ENCODE assay signal across 8 mouse cellular contexts in genomic region chr7:80387033-80387632, GRCm38 (mm10). TPM values are rescaled to one million over a fixed set of nuclear protein-coding genes. Genes with fewer than 3 reads are reported as not detected.
A peak's percentile ranks its signal among the peaks of the same experiment; 100 is the strongest.
DNase-seq lines count a peak whose midpoint lies in the region; ATAC-seq and TF ChIP-seq lines count a peak whose summit lies in the region.

No protein-coding gene starts in this region.

- TF ChIP-seq POLR2A in testis, adult 2 months (IDR thresholded peaks at IDR 0.05; ENCODE audit: control insufficient read depth, low read depth, low read length), result no peak

- no peaks in the 10 kb centered on the region for H3K27me3 ChIP-seq in testis, adult 2 months (ENCODE audit: control insufficient read depth, insufficient read depth, low read length)
- H3K27me3 ChIP-seq in heart, embryonic 13.5 days (replicated peaks), result peaks cover 6% of the 10 kb centered on the region; the same call in 1 of the 2 replicates
- peaks cover 7% of the 10 kb centered on the region; the same call in 1 of the 2 replicates for H3K27me3 ChIP-seq in limb, embryonic 13.5 days
- peaks cover 7% of the 10 kb centered on the region; the same call in 1 of the 2 replicates for H3K27me3 ChIP-seq in midbrain, embryonic 14.5 days (ENCODE audit: control insufficient read depth, insufficient read depth, low read length)

- 29% methylated on average over 17 of the region's 17 CpGs for WGBS in heart, embryonic 13.5 days
- 40% methylated on average over 17 of the region's 17 CpGs for WGBS in limb, embryonic 13.5 days
- 31% methylated on average over 17 of the region's 17 CpGs for WGBS in midbrain, embryonic 14.5 days

- TF ChIP-seq CTCF in testis, adult 2 months (IDR thresholded peaks at IDR 0.05; ENCODE audit: control insufficient read depth, insufficient read depth, insufficient replicate concordance, low read depth, low read length), result no peak

- H3K4me3 ChIP-seq in testis, adult 2 months (ENCODE audit: control insufficient read depth, low read depth, low read length), result peak overlapping the region; percentile 68
- peak overlapping the region; percentile 50 for H3K4me3 ChIP-seq in heart, embryonic 13.5 days
- peak overlapping the region; percentile 44 for H3K4me3 ChIP-seq in limb, embryonic 13.5 days
- 0 out of 2 replicates have a peak overlapping the region, but pooled peaks have one; percentile 8 for H3K4me3 ChIP-seq in midbrain, embryonic 14.5 days (replicated peaks; ENCODE audit: low read depth, low read length)

- no peak for DNase-seq in testis, postnatal 14 days (ENCODE audit: low spot score)
- no peak for DNase-seq in midbrain, embryonic 14.5 days
- no peak for DNase-seq in urinary bladder, postnatal 10 days (ENCODE audit: low spot score)
- DNase-seq in T-cell, adult 2 months (ENCODE audit: low spot score), result no peak
- DNase-seq in frontal cortex, postnatal 14 days (ENCODE audit: low spot score in 2 of 2), result no peak

- no peaks in the 10 kb centered on the region for H3K9me3 ChIP-seq in heart, embryonic 13.5 days
- no peaks in the 10 kb centered on the region for H3K9me3 ChIP-seq in limb, embryonic 13.5 days
- no peaks in the 10 kb centered on the region for H3K9me3 ChIP-seq in midbrain, embryonic 14.5 days (ENCODE audit: control insufficient read depth, low read length)

- peak overlapping the region; percentile 66 for H3K4me2 ChIP-seq in heart, embryonic 13.5 days
- peak overlapping the region; percentile 72 for H3K4me2 ChIP-seq in limb, embryonic 13.5 days (replicated peaks)
- peak overlapping the region; percentile 21 for H3K4me2 ChIP-seq in midbrain, embryonic 14.5 days (ENCODE audit: low read length)

- peaks cover 23% of the 10 kb centered on the region for H3K4me1 ChIP-seq in testis, adult 2 months (ENCODE audit: control insufficient read depth, insufficient read depth, low read length)
- H3K4me1 ChIP-seq in heart, embryonic 13.5 days, result peaks cover 27% of the 10 kb centered on the region
- peaks cover 31% of the 10 kb centered on the region for H3K4me1 ChIP-seq in limb, embryonic 13.5 days
- peaks cover 11% of the 10 kb centered on the region for H3K4me1 ChIP-seq in midbrain, embryonic 14.5 days (ENCODE audit: control insufficient read depth, insufficient read depth, low read length)

- H3K27ac ChIP-seq in testis, adult 2 months (ENCODE audit: control insufficient read depth, insufficient read depth, low read depth, low read length), result peak overlapping the region; percentile 45
- peak overlapping the region; percentile 82 for H3K27ac ChIP-seq in heart, embryonic 13.5 days (replicated peaks)
- peak overlapping the region; percentile 64 for H3K27ac ChIP-seq in limb, embryonic 13.5 days
- no peak overlapping the region for H3K27ac ChIP-seq in midbrain, embryonic 14.5 days (replicated peaks; ENCODE audit: low read depth, low read length)

- H3K36me3 ChIP-seq in testis, adult 2 months (ENCODE audit: control insufficient read depth, insufficient read depth, low read length), result no peaks in the 10 kb centered on the region
- H3K36me3 ChIP-seq in heart, embryonic 13.5 days, result peaks cover 42% of the 10 kb centered on the region
- H3K36me3 ChIP-seq in limb, embryonic 13.5 days, result peaks cover 42% of the 10 kb centered on the region
- H3K36me3 ChIP-seq in midbrain, embryonic 14.5 days (ENCODE audit: control insufficient read depth, insufficient read depth, low read length), result peaks cover 27% of the 10 kb centered on the region

- no peak for ATAC-seq in heart, embryonic 13.5 days (ENCODE audit: extremely low read depth, insufficient number of reproducible peaks, low FRiP score, low TSS enrichment)
- peak; percentile 29; the same call in 1 of the 2 replicates for ATAC-seq in limb, embryonic 13.5 days (ENCODE audit: low FRiP score, low read depth)
- ATAC-seq in midbrain, embryonic 14.5 days (ENCODE audit: low FRiP score, low TSS enrichment), result no peak

- peak overlapping the region; percentile 83 for H3K9ac ChIP-seq in heart, embryonic 13.5 days
- H3K9ac ChIP-seq in limb, embryonic 13.5 days, result peak overlapping the region; percentile 72
- H3K9ac ChIP-seq in midbrain, embryonic 14.5 days (replicated peaks; ENCODE audit: low read length), result peak overlapping the region; percentile 9; the same call in 1 of the 2 replicates

RNA-seq across cellular contexts. Expression of gene Fes, which starts 0.6 kb away (rescaled TPM):
- polyA plus RNA-seq in testis, adult 2 months (2012; rRNA removed), result 1.5 TPM in 2 replicates
- polyA plus RNA-seq in heart, embryonic 13.5 days (2015; fragmentation: Nextera tagmentation; extraction: Ambion mirVana), result 10.7 and 10.8 TPM in 2 replicates
- 11.5 and 14.3 TPM in 2 replicates for polyA plus RNA-seq in limb, embryonic 13.5 days (2015; fragmentation: Nextera tagmentation; extraction: Ambion mirVana)
- polyA plus RNA-seq in midbrain, embryonic 14.5 days (2014; fragmentation: Nextera tagmentation; extraction: Ambion mirVana), result 1.6 and 3.2 TPM in 2 replicates

RNA-seq across cellular contexts. Expression of gene Man2a2, which starts 16.0 kb away (rescaled TPM):
- 62.1 and 71.5 TPM in 2 replicates for polyA plus RNA-seq in testis, adult 2 months (2012; rRNA removed)
- polyA plus RNA-seq in heart, embryonic 13.5 days (2015; fragmentation: Nextera tagmentation; extraction: Ambion mirVana), result 15.0 and 19.3 TPM in 2 replicates
- polyA plus RNA-seq in limb, embryonic 13.5 days (2015; fragmentation: Nextera tagmentation; extraction: Ambion mirVana), result 22.0 and 24.4 TPM in 2 replicates
- polyA plus RNA-seq in midbrain, embryonic 14.5 days (2014; fragmentation: Nextera tagmentation; extraction: Ambion mirVana), result 18.1 and 19.5 TPM in 2 replicates

RNA-seq across cellular contexts. Expression of gene Furin, which starts 18.1 kb away (rescaled TPM):
- polyA plus RNA-seq in testis, adult 2 months (2012; rRNA removed), result 8.2 and 8.3 TPM in 2 replicates
- 14.2 and 14.8 TPM in 2 replicates for polyA plus RNA-seq in heart, embryonic 13.5 days (2015; fragmentation: Nextera tagmentation; extraction: Ambion mirVana)
- 12.0 and 12.5 TPM in 2 replicates for polyA plus RNA-seq in limb, embryonic 13.5 days (2015; fragmentation: Nextera tagmentation; extraction: Ambion mirVana)
- 4.6 and 4.9 TPM in 2 replicates for polyA plus RNA-seq in midbrain, embryonic 14.5 days (2014; fragmentation: Nextera tagmentation; extraction: Ambion mirVana)

RNA-seq across cellular contexts. Expression of gene Hddc3, which starts 44.2 kb away (rescaled TPM):
- polyA plus RNA-seq in testis, adult 2 months (2012; rRNA removed), result 15.5 and 23.7 TPM in 2 replicates
- 14.5 and 16.5 TPM in 2 replicates for polyA plus RNA-seq in heart, embryonic 13.5 days (2015; fragmentation: Nextera tagmentation; extraction: Ambion mirVana)
- 21.5 and 23.5 TPM in 2 replicates for polyA plus RNA-seq in limb, embryonic 13.5 days (2015; fragmentation: Nextera tagmentation; extraction: Ambion mirVana)
- polyA plus RNA-seq in midbrain, embryonic 14.5 days (2014; fragmentation: Nextera tagmentation; extraction: Ambion mirVana), result 28.7 and 34.8 TPM in 2 replicates

RNA-seq across cellular contexts. Expression of gene Unc45a, which starts 46.3 kb away (rescaled TPM):
- 9.4 and 21.9 TPM in 2 replicates for polyA plus RNA-seq in testis, adult 2 months (2012; rRNA removed)
- 18.2 and 20.1 TPM in 2 replicates for polyA plus RNA-seq in heart, embryonic 13.5 days (2015; fragmentation: Nextera tagmentation; extraction: Ambion mirVana)
- polyA plus RNA-seq in limb, embryonic 13.5 days (2015; fragmentation: Nextera tagmentation; extraction: Ambion mirVana), result 49.7 and 50.4 TPM in 2 replicates
- polyA plus RNA-seq in midbrain, embryonic 14.5 days (2014; fragmentation: Nextera tagmentation; extraction: Ambion mirVana), result 42.7 and 43.7 TPM in 2 replicates

Comparison
In these comparisons a context has a peak if more than half of its experiments do, and no peak if none do; other contexts are left out.
1. H3K4me3 ChIP-seq: peak in every context shown above with its lines; median percentile 68 in testis, adult 2 months; 50 in heart, embryonic 13.5 days; 44 in limb, embryonic 13.5 days; 8 in midbrain, embryonic 14.5 days.
2. H3K4me2 ChIP-seq: peak in every context shown above with its lines; median percentile 72 in limb, embryonic 13.5 days; 66 in heart, embryonic 13.5 days; 21 in midbrain, embryonic 14.5 days.
3. H3K9ac ChIP-seq: peak in every context shown above with its lines; median percentile 83 in heart, embryonic 13.5 days; 72 in limb, embryonic 13.5 days; 9 in midbrain, embryonic 14.5 days.